Mouse (Mus musculus): ENCODE results near the gene Trim8. TPM values are rescaled to one million over a fixed set of nuclear protein-coding genes. Genes with fewer than 3 reads are reported as not detected.

Gene Trim8
- polyA plus RNA-seq, 1 experiment from 2014 or later = 17.8 TPM

DNA sequence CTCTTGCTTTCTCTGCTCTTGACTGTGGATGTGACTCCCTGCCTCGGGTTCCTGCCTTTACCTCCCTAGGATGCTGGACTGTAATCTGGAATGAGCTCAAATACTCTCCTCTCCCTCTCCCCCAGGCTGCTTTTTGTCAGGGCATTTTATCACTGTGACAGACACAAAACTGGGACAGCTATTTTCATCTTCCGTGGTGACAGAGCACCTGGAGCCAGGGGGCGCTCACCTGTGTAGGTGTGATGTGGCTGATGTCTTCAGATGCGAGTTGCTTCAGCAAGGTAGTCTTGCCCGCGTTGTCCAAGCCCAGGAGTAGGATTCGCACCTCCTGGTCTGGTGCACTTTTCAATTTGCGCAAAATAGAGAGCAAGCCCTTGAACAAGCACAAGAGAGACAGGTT is 56.5 kb downstream of the Trim8 start:
- no peak for DNase-seq (ENCODE audit: low spot score)
- Histone ChIP-seq H3K4me1 (ENCODE audit: control insufficient read depth, insufficient read depth, low read length) (no peaks in the 10 kb centered on the region), H3K36me3 (replicated peaks; ENCODE audit: control insufficient read depth, insufficient read depth, low read depth, low read length) (no peaks in the 10 kb centered on the region; the same call in 1 of the 2 replicates), H3K4me3 (ENCODE audit: low read depth, low read length) (no peak overlapping the region), H3K9ac (replicated peaks; ENCODE audit: low read length) (no peak overlapping the region), H3K4me2 (ENCODE audit: low read depth, low read length) (no peak overlapping the region), H3K27me3 (ENCODE audit: control insufficient read depth, insufficient read depth, low read length) (no peaks in the 10 kb centered on the region), H3K9me3 (replicated peaks; ENCODE audit: control insufficient read depth, low read length) (no peaks in the 10 kb centered on the region), H3K27ac (replicated peaks; ENCODE audit: low read depth, low read length) (no peak overlapping the region)
- ATAC-seq (replicated peaks; ENCODE audit: insufficient number of reproducible peaks, low FRiP score, low TSS enrichment, low read depth) = no peak
- WGBS = 76% methylated on average over 8 of the region's 8 CpGs

DNA sequence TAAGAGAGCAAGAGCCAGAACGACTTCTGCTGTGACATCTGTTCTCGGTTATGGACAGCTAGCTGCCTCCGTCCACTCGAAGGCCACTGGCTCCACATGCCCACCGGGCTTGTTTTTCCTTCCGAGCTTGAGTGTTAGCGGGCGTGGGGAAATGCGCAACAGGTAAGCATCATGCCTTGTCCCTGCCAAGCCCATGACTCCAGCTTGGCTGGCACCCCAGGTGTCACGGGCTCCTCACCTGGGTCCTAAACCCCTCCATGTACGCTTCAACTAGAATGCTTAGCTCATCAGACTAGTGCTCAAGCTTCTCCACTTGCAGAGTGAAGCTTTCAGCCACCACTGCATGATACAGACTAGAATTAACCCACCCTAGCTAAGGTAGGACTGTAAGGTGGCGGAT is 57.1 kb downstream of the Trim8 start:
- no peaks in the 10 kb centered on the region; the same call in 1 of the 2 replicates for H3K36me3 ChIP-seq (replicated peaks; ENCODE audit: control insufficient read depth, insufficient read depth, low read depth, low read length)
- no peaks in the 10 kb centered on the region for H3K27me3 ChIP-seq (ENCODE audit: control insufficient read depth, insufficient read depth, low read length)
- no peaks in the 10 kb centered on the region for H3K9me3 ChIP-seq (replicated peaks; ENCODE audit: control insufficient read depth, low read length)
- DNase-seq (ENCODE audit: low spot score) = no peak
- no peak overlapping the region for H3K27ac ChIP-seq (replicated peaks; ENCODE audit: low read depth, low read length)
- no peak overlapping the region for H3K4me2 ChIP-seq (ENCODE audit: low read depth, low read length)
- no peaks in the 10 kb centered on the region for H3K4me1 ChIP-seq (ENCODE audit: control insufficient read depth, insufficient read depth, low read length)
- H3K9ac ChIP-seq (replicated peaks; ENCODE audit: low read length) = no peak overlapping the region
- no peak for ATAC-seq (replicated peaks; ENCODE audit: insufficient number of reproducible peaks, low FRiP score, low TSS enrichment, low read depth)
- no peak overlapping the region for H3K4me3 ChIP-seq (ENCODE audit: low read depth, low read length)
- 48% methylated on average over 12 of the region's 12 CpGs for WGBS

DNA sequence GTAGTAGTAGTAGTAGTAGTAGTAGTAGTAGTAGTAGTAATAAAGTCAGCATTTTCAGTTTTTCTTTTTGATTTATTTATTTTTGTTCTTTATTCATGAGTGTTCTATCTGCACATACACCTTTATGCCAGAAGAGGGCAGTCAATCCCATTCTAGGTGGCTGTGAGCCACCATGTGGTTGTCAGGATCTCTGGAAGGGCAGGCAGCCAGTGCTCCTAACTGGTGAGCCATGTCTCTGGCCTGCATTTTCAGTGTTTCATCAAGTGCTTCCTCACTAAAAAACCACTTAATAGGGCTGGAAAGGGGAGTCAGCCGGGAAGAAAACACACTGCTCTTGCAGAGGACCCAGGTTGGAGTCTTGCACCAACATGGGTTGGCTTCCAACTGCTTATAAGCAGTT is 60.6 kb downstream of the Trim8 start:
- Histone ChIP-seq H3K4me2 (ENCODE audit: low read depth, low read length) (no peak overlapping the region), H3K4me1 (ENCODE audit: control insufficient read depth, insufficient read depth, low read length) (no peaks in the 10 kb centered on the region), H3K4me3 (ENCODE audit: low read depth, low read length) (no peak overlapping the region), H3K27ac (replicated peaks; ENCODE audit: low read depth, low read length) (no peak overlapping the region), H3K9me3 (replicated peaks; ENCODE audit: control insufficient read depth, low read length) (no peaks in the 10 kb centered on the region), H3K36me3 (replicated peaks; ENCODE audit: control insufficient read depth, insufficient read depth, low read depth, low read length) (no peaks in the 10 kb centered on the region; the same call in 1 of the 2 replicates), H3K9ac (replicated peaks; ENCODE audit: low read length) (no peak overlapping the region), H3K27me3 (ENCODE audit: control insufficient read depth, insufficient read depth, low read length) (no peaks in the 10 kb centered on the region)
- peak; percentile 66 for DNase-seq (ENCODE audit: low spot score)
- no peak for ATAC-seq (replicated peaks; ENCODE audit: insufficient number of reproducible peaks, low FRiP score, low TSS enrichment, low read depth)
- WGBS = 11% methylated on average over 1 of the region's 1 CpGs

DNA sequence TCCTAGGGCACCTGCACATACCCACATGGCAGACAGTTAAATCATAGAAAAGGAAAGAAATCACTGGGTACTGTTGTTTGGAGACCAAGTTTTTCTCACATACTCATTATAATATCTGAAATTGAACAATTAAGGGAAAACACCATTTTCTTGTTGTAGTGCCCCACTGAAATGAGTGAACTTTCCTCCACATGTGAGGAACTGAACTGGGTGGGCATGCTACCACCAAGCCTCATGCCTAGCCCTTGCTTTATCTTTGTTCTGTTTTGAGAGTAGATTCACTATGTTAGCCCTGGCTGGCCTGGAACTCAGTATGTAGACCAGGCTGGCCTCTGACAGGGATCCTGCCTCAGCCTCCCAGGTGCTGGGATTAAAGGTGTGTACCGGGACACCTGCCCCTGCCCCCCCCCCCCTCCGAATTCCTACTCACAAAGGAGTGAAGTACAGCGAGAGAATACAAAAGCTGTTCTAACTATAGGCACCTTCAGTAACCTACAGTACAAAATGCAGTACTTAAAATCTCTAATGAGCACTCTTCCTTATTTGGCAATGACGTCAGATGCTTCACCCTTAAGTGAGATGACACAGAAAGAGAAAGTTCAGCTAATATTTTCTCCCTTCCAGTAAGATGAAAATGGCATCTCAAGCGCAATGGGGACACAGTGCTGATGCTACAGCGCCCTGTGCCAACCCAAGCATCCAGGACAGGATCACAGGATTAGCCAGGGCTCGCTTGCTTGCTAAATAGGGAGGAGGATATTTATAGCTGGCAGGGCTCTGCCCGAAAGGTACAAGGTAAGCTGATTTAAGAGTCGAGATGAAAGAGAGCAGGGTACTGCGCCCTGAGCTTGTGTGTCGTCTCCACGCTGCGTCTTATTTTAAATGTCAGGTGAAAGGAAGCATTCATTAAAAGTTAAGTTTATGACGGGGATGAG is 61.3 kb downstream of the Trim8 start:
- no peaks in the 10 kb centered on the region for H3K27me3 ChIP-seq (ENCODE audit: control insufficient read depth, insufficient read depth, low read length)
- WGBS = 91% methylated on average over 14 of the region's 14 CpGs
- H3K4me2 ChIP-seq (ENCODE audit: low read depth, low read length) = no peak overlapping the region
- H3K9ac ChIP-seq (replicated peaks; ENCODE audit: low read length) = no peak overlapping the region
- H3K4me3 ChIP-seq (ENCODE audit: low read depth, low read length) = no peak overlapping the region
- ATAC-seq (replicated peaks; ENCODE audit: insufficient number of reproducible peaks, low FRiP score, low TSS enrichment, low read depth) = no peak
- no peaks in the 10 kb centered on the region; the same call in 1 of the 2 replicates for H3K36me3 ChIP-seq (replicated peaks; ENCODE audit: control insufficient read depth, insufficient read depth, low read depth, low read length)
- H3K27ac ChIP-seq (replicated peaks; ENCODE audit: low read depth, low read length) = no peak overlapping the region
- no peaks in the 10 kb centered on the region for H3K4me1 ChIP-seq (ENCODE audit: control insufficient read depth, insufficient read depth, low read length)
- no peak for DNase-seq (ENCODE audit: low spot score)
- H3K9me3 ChIP-seq (replicated peaks; ENCODE audit: control insufficient read depth, low read length) = no peaks in the 10 kb centered on the region

DNA sequence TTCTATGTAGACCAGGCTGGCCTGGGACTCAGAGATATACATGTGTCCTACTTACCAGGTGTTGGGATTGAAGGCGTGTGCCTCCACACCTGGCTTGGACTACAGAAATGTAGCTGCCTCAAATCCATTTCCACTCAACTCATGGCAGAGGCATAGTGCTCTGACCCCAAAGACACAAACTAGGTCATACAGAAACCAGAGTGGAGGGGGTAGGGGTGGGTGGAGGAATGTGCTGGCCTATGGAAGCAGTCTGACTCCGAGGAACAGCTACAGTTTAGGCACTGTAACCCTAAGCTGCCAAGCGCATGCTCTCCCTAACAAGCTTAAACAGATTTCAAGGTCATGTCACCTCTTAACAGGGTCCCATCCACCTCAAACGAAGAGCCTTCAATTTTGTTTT is 62.1 kb downstream of the Trim8 start:
- no peak for DNase-seq (ENCODE audit: low spot score)
- Histone ChIP-seq H3K36me3 (replicated peaks; ENCODE audit: control insufficient read depth, insufficient read depth, low read depth, low read length) (no peaks in the 10 kb centered on the region; the same call in 1 of the 2 replicates), H3K4me2 (ENCODE audit: low read depth, low read length) (no peak overlapping the region), H3K9ac (replicated peaks; ENCODE audit: low read length) (no peak overlapping the region), H3K4me3 (ENCODE audit: low read depth, low read length) (no peak overlapping the region), H3K27ac (replicated peaks; ENCODE audit: low read depth, low read length) (no peak overlapping the region), H3K9me3 (replicated peaks; ENCODE audit: control insufficient read depth, low read length) (no peaks in the 10 kb centered on the region), H3K27me3 (ENCODE audit: control insufficient read depth, insufficient read depth, low read length) (no peaks in the 10 kb centered on the region), H3K4me1 (ENCODE audit: control insufficient read depth, insufficient read depth, low read length) (no peaks in the 10 kb centered on the region)
- no peak; the same call in 1 of the 2 replicates for ATAC-seq (replicated peaks; ENCODE audit: insufficient number of reproducible peaks, low FRiP score, low TSS enrichment, low read depth)
- 81% methylated on average over 4 of the region's 4 CpGs for WGBS

DNA sequence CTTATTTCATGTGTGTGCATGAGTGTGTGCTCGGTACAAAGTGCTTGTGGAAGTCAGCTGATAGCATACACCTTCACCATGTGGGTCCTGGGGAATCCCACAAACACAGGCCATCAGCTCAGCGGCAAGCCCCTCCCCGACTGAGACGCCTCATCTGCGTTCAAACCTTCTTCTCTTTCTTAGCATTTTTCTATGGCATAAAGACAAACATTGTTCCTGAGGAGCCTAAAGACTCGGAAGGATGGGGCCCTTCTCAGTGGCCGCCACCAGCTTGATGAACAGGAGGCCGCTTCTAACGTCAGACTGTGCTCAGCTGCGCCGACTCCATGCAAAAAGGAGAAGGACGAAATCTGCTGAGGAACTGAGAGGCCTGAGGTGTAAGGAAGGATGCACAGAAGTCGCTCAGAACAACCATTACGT is 62.6 kb downstream of the Trim8 start:
- no peaks in the 10 kb centered on the region for H3K4me1 ChIP-seq (ENCODE audit: control insufficient read depth, insufficient read depth, low read length)
- no peaks in the 10 kb centered on the region; the same call in 1 of the 2 replicates for H3K36me3 ChIP-seq (replicated peaks; ENCODE audit: control insufficient read depth, insufficient read depth, low read depth, low read length)
- H3K9me3 ChIP-seq (replicated peaks; ENCODE audit: control insufficient read depth, low read length) = no peaks in the 10 kb centered on the region
- H3K9ac ChIP-seq (replicated peaks; ENCODE audit: low read length) = no peak overlapping the region
- ATAC-seq (replicated peaks; ENCODE audit: insufficient number of reproducible peaks, low FRiP score, low TSS enrichment, low read depth) (no peak), DNase-seq (ENCODE audit: low spot score) (no peak)
- no peaks in the 10 kb centered on the region for H3K27me3 ChIP-seq (ENCODE audit: control insufficient read depth, insufficient read depth, low read length)
- 79% methylated on average over 14 of the region's 14 CpGs for WGBS
- H3K27ac ChIP-seq (replicated peaks; ENCODE audit: low read depth, low read length) = no peak overlapping the region
- H3K4me2 ChIP-seq (ENCODE audit: low read depth, low read length) = no peak overlapping the region
- H3K4me3 ChIP-seq (ENCODE audit: low read depth, low read length) = no peak overlapping the region

Other genes with a start within 250 kb of the Trim8 start
- 5.0 and 5.4 TPM in 2 replicates for gene Nfkb2, start 197.4 kb upstream of the Trim8 start, polyA plus RNA-seq (2014; fragmentation: Nextera tagmentation; extraction: Ambion mirVana)
- 4.8 and 5.0 TPM in 2 replicates for gene Psd, start 174.5 kb upstream of the Trim8 start, polyA plus RNA-seq (2014; fragmentation: Nextera tagmentation; extraction: Ambion mirVana)
- 15.0 and 18.0 TPM in 2 replicates for gene Fbxl15, start 173.5 kb upstream of the Trim8 start, polyA plus RNA-seq (2014; fragmentation: Nextera tagmentation; extraction: Ambion mirVana)
- gene Cuedc2, start 163.0 kb upstream of the Trim8 start, polyA plus RNA-seq (2014; fragmentation: Nextera tagmentation; extraction: Ambion mirVana) = 183 and 199 TPM in 2 replicates
- 3.2 and 4.1 TPM in 2 replicates for gene Mfsd13a, start 160.6 kb upstream of the Trim8 start, polyA plus RNA-seq (2014; fragmentation: Nextera tagmentation; extraction: Ambion mirVana)
- 1.1 and 2.0 TPM in 2 replicates for gene 2310034G01Rik, start 151.4 kb upstream of the Trim8 start, polyA plus RNA-seq (2014; fragmentation: Nextera tagmentation; extraction: Ambion mirVana)
- 171 and 182 TPM in 2 replicates for gene Actr1a, start 106.0 kb upstream of the Trim8 start, polyA plus RNA-seq (2014; fragmentation: Nextera tagmentation; extraction: Ambion mirVana)
- 32.7 and 36.3 TPM in 2 replicates for gene Sufu, start 104.8 kb upstream of the Trim8 start, polyA plus RNA-seq (2014; fragmentation: Nextera tagmentation; extraction: Ambion mirVana)
- 122 and 130 TPM in 2 replicates for gene Arl3, start 71.5 kb downstream of the Trim8 start, polyA plus RNA-seq (2014; fragmentation: Nextera tagmentation; extraction: Ambion mirVana)
- 13.6 and 14.7 TPM in 2 replicates for gene Sfxn2, start 71.7 kb downstream of the Trim8 start, polyA plus RNA-seq (2014; fragmentation: Nextera tagmentation; extraction: Ambion mirVana)
- gene Wbp1l, start 97.4 kb downstream of the Trim8 start, polyA plus RNA-seq (2014; fragmentation: Nextera tagmentation; extraction: Ambion mirVana) = 30.1 and 34.4 TPM in 2 replicates
- not detected in 2 replicates for gene Cyp17a1, start 171.5 kb downstream of the Trim8 start, polyA plus RNA-seq (2014; fragmentation: Nextera tagmentation; extraction: Ambion mirVana)
- 13.4 and 15.3 TPM in 2 replicates for gene Borcs7, start 188.2 kb downstream of the Trim8 start, polyA plus RNA-seq (2014; fragmentation: Nextera tagmentation; extraction: Ambion mirVana)
- gene As3mt, start 205.8 kb downstream of the Trim8 start, polyA plus RNA-seq (2014; fragmentation: Nextera tagmentation; extraction: Ambion mirVana) = 29.3 and 34.6 TPM in 2 replicates